Mouse (Mus musculus) ES-Bruce4 (cell line): ENCODE results near the gene Actn4. TPM values are rescaled to one million over a fixed set of nuclear protein-coding genes. Genes with fewer than 3 reads are reported as not detected.

Source experiments
- H3K27ac ChIP-seq: 2 replicates; pipeline ENCODE4 v1.5.1; 2012; ENCODE audit warnings: low read length, inconsistent platforms; ENCODE audit not compliant: insufficient read depth
- H3K27me3 ChIP-seq: 2 replicates; pipeline ENCODE4 v1.6.1; 2012; ENCODE audit warnings: mild to moderate bottlenecking, low read length, inconsistent platforms; ENCODE audit not compliant: control insufficient read depth, poor library complexity, insufficient read depth, severe bottlenecking
- H3K36me3 ChIP-seq: 2 replicates; pipeline ENCODE4 v1.6.1; 2012; ENCODE audit warnings: inconsistent platforms, mild to moderate bottlenecking, low read length, moderate library complexity; ENCODE audit not compliant: control insufficient read depth, poor library complexity, insufficient read depth, severe bottlenecking
- H3K4me1 ChIP-seq: one replicate; pipeline ENCODE4 v1.8.1; 2011; ENCODE audit warnings: low read length; ENCODE audit not compliant: control insufficient read depth, insufficient read depth
- H3K4me3 ChIP-seq: 2 replicates; pipeline ENCODE4 v1.5.1; 2011; ENCODE audit warnings: low read depth, mild to moderate bottlenecking, low read length
- H3K9ac ChIP-seq: 2 replicates; pipeline ENCODE4 v1.6.1; 2012; ENCODE audit warnings: low read depth, mild to moderate bottlenecking, inconsistent platforms; ENCODE audit not compliant: poor library complexity, severe bottlenecking
- H3K9me3 ChIP-seq: replicated peaks from 2 replicates; pipeline ENCODE4 v1.6.1; 2012; ENCODE audit warnings: mild to moderate bottlenecking, low read length, inconsistent platforms; ENCODE audit not compliant: control insufficient read depth, poor library complexity, insufficient read depth, severe bottlenecking
- CTCF ChIP-seq: IDR thresholded peaks from one replicate; pipeline ENCODE4 v1.8.1; 2011; ENCODE audit warnings: low read depth, low read length
- EP300 ChIP-seq: IDR thresholded peaks from 2 replicates; pipeline ENCODE4 v1.6.1; 2011; ENCODE audit warnings: low read depth, low read length; ENCODE audit not compliant: insufficient read depth
- POLR2A ChIP-seq: IDR thresholded peaks from one replicate; pipeline ENCODE4 v1.8.1; 2011; ENCODE audit warnings: low read length; ENCODE audit not compliant: insufficient read depth
- polyA plus RNA-seq: library from polyadenylated mRNA; stranded (reverse); fragments of >200 nt; gene quantifications from 2 replicates; pipeline ENCODE4 v1.2.4, GENCODE M21; 2011; ENCODE audit warnings: low read depth; ENCODE audit not compliant: missing spikeins, insufficient read depth, insufficient read length

Actn4 gene
- polyA plus RNA-seq, 1 experiment: 318 TPM

DNA sequence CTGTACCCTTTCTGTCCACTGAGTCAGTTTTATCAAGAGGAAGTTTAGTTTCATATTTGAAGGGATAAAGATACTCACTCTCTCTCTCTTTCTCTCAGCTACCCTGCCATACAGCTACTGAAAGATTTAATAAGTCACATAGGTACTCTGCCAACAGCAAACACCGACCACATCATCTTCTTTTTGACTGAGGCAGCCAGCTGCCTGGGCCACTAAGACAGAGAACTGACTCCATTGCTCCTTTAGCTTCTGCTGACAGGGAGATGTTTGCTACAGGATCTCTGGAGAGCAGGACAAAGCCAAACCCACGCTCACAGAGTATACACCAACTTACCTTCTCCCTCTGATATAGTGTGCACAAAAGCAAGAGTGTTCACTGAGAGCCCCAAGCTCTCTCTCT lies 12.8 kb downstream of the Actn4 start:
- no peak for TF ChIP-seq EP300
- no peak for TF ChIP-seq CTCF
- Histone ChIP-seq H3K4me1 (peaks cover 5% of the 10 kb centered on the region), H3K9ac (0 out of 2 replicates have a peak overlapping the region, but pooled peaks have one; percentile 56), H3K9me3 (no peaks in the 10 kb centered on the region), H3K27me3 (no peaks in the 10 kb centered on the region), H3K27ac (0 out of 2 replicates have a peak overlapping the region, but pooled peaks have one; percentile 4), H3K36me3 (peaks cover 19% of the 10 kb centered on the region), H3K4me3 (no peak overlapping the region)

DNA sequence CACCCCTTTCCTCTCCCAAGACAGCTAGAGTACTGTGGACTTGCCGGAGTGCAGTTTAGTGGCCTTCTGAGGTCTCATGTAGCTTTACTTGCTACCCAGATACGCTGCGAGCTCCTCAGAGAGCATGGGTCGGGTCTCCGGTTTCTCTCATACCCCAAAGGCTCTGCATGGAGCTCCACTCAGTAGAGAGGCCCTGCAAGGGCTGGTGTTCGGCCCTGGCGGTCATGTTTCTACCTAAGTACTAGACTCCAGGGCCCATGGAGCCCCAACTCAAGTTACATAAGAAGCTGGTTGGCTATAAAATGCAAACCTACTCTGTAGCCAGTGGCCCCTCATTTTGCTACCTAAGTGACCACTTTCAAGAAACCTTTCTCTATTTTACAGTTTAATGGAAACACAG lies 13.4 kb downstream of the Actn4 start:
- peak overlapping the region; percentile 3; the same call in 1 of the 2 replicates for H3K27ac ChIP-seq
- H3K9ac ChIP-seq: peak overlapping the region; percentile 56; the same call in 1 of the 2 replicates
- TF ChIP-seq EP300 (no peak), POLR2A (no peak), CTCF (no peak)
- H3K36me3 ChIP-seq: peaks cover 21% of the 10 kb centered on the region
- peaks cover 5% of the 10 kb centered on the region for H3K4me1 ChIP-seq
- H3K4me3 ChIP-seq: no peak overlapping the region
- no peaks in the 10 kb centered on the region for H3K27me3 ChIP-seq
- no peaks in the 10 kb centered on the region for H3K9me3 ChIP-seq

DNA sequence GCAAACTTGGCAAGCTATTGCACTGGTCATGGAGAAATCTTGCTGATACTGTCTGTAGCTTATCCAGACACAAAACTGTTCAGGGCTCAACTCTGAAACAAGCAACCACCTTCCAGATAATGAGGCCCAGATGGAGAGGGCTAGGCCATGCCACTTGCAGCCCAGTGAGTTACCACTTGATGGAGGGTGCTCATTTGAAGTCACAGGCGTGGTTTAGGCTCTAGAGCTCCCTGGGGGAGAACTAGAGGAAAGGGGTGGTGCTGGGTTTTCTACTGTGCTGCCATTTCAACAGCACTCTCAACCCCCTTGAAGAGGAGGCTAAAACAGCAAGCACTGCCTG lies 15.9 kb downstream of the Actn4 start:
- H3K27me3 ChIP-seq: no peaks in the 10 kb centered on the region
- TF ChIP-seq POLR2A (no peak), EP300 (no peak), CTCF (no peak)
- peak overlapping the region; percentile 90 for H3K27ac ChIP-seq
- H3K4me1 ChIP-seq: peaks cover 7% of the 10 kb centered on the region
- no peaks in the 10 kb centered on the region for H3K9me3 ChIP-seq
- peaks cover 32% of the 10 kb centered on the region for H3K36me3 ChIP-seq
- H3K4me3 ChIP-seq: no peak overlapping the region
- H3K9ac ChIP-seq: no peak overlapping the region

DNA sequence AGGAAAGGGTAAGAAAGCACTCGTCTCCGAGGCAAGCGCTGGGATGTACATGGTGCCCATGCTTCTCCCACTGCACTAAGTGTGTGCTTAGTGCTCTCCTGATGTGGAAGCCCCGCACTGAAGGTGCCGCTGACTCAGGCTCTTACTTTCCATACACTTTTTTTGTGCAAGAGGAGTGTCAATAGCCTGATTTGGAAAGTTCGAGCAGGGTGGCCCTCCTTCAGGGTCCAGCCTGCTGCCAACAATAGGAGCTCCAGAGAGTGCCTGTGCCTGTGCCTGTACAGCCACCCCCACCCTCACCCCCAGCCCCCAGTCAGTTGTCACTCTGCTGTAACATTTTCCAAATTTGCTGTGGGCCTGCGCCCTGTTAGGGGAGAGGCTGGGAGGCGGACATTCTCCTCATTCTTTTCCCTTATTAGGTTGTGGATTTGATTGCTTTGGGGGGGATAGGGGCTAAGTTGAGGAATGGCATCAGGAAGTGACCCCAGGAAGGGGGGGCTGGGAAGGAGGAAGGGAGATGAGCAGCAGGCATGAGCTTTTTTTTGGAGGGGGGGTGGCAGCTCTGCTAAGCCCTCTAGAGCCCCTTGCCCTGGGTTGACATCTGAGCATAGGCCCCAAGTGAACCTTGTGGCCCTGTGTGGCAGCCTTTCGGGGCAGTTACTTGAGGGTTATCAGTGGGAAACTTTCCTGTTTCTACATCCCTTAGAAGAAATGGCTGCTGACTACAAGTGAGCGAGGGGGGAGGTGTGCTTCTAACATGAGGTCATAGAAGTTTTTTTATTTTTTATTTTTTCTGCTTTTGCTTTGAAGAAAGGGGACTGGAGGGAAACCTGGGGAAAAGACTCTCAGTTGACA lies 16.5 kb downstream of the Actn4 start:
- H3K4me3 ChIP-seq: no peak overlapping the region
- H3K36me3 ChIP-seq: peaks cover 28% of the 10 kb centered on the region; the same call in 1 of the 2 replicates
- H3K4me1 ChIP-seq: peaks cover 7% of the 10 kb centered on the region
- TF ChIP-seq CTCF: no peak
- TF ChIP-seq EP300: peak; percentile 85
- no peak for TF ChIP-seq POLR2A
- H3K9me3 ChIP-seq: no peaks in the 10 kb centered on the region
- H3K27me3 ChIP-seq: no peaks in the 10 kb centered on the region
- peak overlapping the region; percentile 90 for H3K27ac ChIP-seq
- peak overlapping the region; percentile 46; the same call in 1 of the 2 replicates for H3K9ac ChIP-seq

DNA sequence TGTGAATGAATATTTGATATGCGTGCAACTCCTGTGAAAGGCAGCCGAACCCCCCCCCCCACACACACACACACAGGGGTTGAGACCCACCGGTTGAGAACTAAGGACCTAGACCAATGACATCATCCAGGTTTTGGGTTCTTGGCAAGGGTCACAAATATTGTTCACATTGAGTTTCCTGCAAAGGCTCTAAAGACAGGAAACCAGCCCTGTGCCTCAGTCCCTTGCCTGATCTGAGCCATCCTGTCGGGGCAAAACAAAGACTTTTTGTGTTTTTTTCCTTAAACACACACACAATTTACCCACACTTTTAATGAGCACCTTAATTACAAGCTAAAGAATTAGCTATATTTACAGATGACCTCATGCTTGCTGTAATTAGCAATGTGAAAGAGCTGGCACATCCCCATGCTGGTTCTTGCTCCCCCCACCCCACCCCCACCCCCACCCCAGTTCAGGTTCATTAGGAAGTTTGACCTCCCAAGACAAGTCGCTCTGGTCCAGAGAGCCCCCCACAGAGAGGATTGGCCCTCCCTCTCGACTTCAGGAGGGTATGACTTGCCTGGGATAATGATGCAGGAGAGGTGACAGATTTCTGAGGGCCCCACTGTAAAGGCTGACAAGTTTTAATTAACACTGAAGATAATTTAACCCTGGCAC lies 17.3 kb downstream of the Actn4 start:
- peak overlapping the region; percentile 77 for H3K27ac ChIP-seq
- no peak for TF ChIP-seq POLR2A
- H3K9ac ChIP-seq: peak overlapping the region; percentile 46; the same call in 1 of the 2 replicates
- no peaks in the 10 kb centered on the region for H3K9me3 ChIP-seq
- no peak overlapping the region for H3K4me3 ChIP-seq
- peaks cover 9% of the 10 kb centered on the region for H3K4me1 ChIP-seq
- H3K36me3 ChIP-seq: peaks cover 26% of the 10 kb centered on the region; the same call in 1 of the 2 replicates
- no peaks in the 10 kb centered on the region for H3K27me3 ChIP-seq
